Mouse (Mus musculus) stomach, embryonic 14.5 days (tissue): ENCODE results near the gene Pomp. TPM values are rescaled to one million over a fixed set of nuclear protein-coding genes. Genes with fewer than 3 reads are reported as not detected.
"Not testable (repeated sequence)": the region's sequence is repeated elsewhere in the genome, so short reads cannot be mapped to it uniquely, and the experiment has no call there.

Experiments used
- ATAC-seq: fragments of 200-750 bp; cut with Nextera tagmentation; 2 replicates; pipeline ENCODE4 v1.8.0; 2017; ENCODE audit warnings: low read depth, moderate TSS enrichment; ENCODE audit not compliant: insufficient number of reproducible peaks, insufficient read depth, low FRiP score
- H3K27ac ChIP-seq: fragments of 300-500 bp; sonication (generic); 2 replicates; pipeline ENCODE4 v1.5.1; 2014; ENCODE audit warnings: mild to moderate bottlenecking, low read length, moderate library complexity, mixed read lengths
- H3K27me3 ChIP-seq: fragments of 300-500 bp; sonication (generic); 2 replicates; pipeline ENCODE4 v1.6.1; 2014; ENCODE audit warnings: low read length, control low read depth, mixed read lengths; ENCODE audit not compliant: control insufficient read depth, insufficient read depth
- H3K36me3 ChIP-seq: fragments of 300-500 bp; sonication (generic); 2 replicates; pipeline ENCODE4 v1.6.1; 2014; ENCODE audit warnings: mild to moderate bottlenecking, control low read depth, low read length, moderate library complexity, mixed read lengths; ENCODE audit not compliant: control insufficient read depth, insufficient read depth
- H3K4me1 ChIP-seq: fragments of 300-500 bp; sonication (generic); 2 replicates; pipeline ENCODE4 v1.6.1; 2014; ENCODE audit warnings: low read length, control low read depth, mixed read lengths; ENCODE audit not compliant: control insufficient read depth, insufficient read depth
- H3K4me2 ChIP-seq: fragments of 300-500 bp; sonication (generic); replicated peaks from 2 replicates; pipeline ENCODE4 v1.6.1; 2014; ENCODE audit warnings: low read depth, low read length, control low read depth
- H3K4me3 ChIP-seq: fragments of 300-500 bp; sonication (generic); 2 replicates; pipeline ENCODE4 v1.5.1; 2014; ENCODE audit warnings: low read depth, low read length, control low read depth
- H3K9ac ChIP-seq: fragments of 300-500 bp; sonication (generic); replicated peaks from 2 replicates; pipeline ENCODE4 v1.6.1; 2014; ENCODE audit warnings: low read depth, mild to moderate bottlenecking, control low read depth, low read length, moderate library complexity, mixed read lengths
- H3K9me3 ChIP-seq: fragments of 300-500 bp; sonication (generic); 2 replicates; pipeline ENCODE4 v1.6.1; 2016; ENCODE audit warnings: low read depth, low read length, control low read depth; ENCODE audit not compliant: control insufficient read depth
- WGBS: fragments of 180-500 bp; shearing (Covaris S2); extraction: QIAGEN DNeasy Blood & Tissue Kit; methylation state at CpG from one replicate; pipeline ENCODE4 v1.1.7; 2014; 5-methylcytosine and 5-hydroxymethylcytosine counted together
- polyA plus RNA-seq: library from polyadenylated mRNA; unstranded; fragments of >200 nt; fragmentation: Nextera tagmentation; extraction: Ambion mirVana; gene quantifications from 2 replicates; pipeline ENCODE4 v1.2.1, GENCODE M21; 2014

The Pomp gene
- polyA plus RNA-seq, 1 experiment from 2014 or later, result 445 TPM

DNA sequence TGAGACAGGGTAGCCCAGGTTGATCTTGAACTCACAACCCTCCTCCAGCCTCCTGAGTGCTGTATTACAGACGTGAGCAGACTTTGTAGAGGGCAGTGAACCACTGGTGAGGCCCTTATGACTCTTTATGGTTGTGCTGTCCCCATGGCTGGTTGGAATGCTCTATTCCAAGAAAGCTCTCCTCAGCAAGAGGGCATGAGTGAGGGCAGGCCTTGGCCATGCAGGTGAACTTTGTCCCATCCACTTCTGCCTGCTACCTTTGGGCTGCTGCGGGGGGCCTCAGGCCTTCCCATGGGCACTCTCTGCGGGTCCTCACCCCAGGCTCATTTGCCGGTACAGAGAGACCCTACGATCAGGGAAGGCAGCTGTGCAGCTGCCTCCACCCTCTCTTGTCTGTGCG, 32.5 kb downstream of the Pomp start:
- ATAC-seq, result no peak
- Histone ChIP-seq H3K27me3 (no peaks in the 10 kb centered on the region), H3K4me2 (no peak overlapping the region), H3K4me3 (no peak overlapping the region), H3K4me1 (peaks cover 6% of the 10 kb centered on the region; the same call in 1 of the 2 replicates), H3K9ac (no peak overlapping the region), H3K27ac (no peak overlapping the region), H3K9me3 (no peaks in the 10 kb centered on the region), H3K36me3 (no peaks in the 10 kb centered on the region)
- WGBS, result 38% methylated on average over 6 of the region's 6 CpGs

DNA sequence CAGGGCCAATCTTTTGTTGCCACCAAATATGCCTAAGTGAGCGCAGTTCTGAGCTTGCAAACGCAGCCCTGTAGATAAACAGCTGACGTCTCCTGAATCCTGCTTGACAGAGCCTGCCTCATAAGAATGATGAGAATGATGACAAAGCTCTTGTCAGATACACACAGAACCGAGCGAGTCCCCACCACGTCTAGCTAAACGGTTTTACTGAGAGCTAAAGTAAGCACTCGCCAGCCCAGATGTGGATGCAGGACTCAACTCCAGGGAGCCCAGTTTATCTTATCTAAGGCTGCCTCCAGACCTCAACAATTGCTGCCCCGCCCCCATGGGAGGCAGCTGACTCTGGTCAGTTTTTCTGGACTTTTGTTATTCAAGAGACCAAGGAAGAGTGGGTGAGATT, 32.9 kb downstream of the Pomp start:
- ATAC-seq, result no peak
- Histone ChIP-seq H3K36me3 (no peaks in the 10 kb centered on the region), H3K9me3 (no peaks in the 10 kb centered on the region), H3K4me2 (no peak overlapping the region), H3K4me3 (no peak overlapping the region), H3K27me3 (no peaks in the 10 kb centered on the region), H3K9ac (no peak overlapping the region), H3K27ac (no peak overlapping the region), H3K4me1 (peaks cover 6% of the 10 kb centered on the region; the same call in 1 of the 2 replicates)
- WGBS, result 10% methylated on average over 9 of the region's 9 CpGs

DNA sequence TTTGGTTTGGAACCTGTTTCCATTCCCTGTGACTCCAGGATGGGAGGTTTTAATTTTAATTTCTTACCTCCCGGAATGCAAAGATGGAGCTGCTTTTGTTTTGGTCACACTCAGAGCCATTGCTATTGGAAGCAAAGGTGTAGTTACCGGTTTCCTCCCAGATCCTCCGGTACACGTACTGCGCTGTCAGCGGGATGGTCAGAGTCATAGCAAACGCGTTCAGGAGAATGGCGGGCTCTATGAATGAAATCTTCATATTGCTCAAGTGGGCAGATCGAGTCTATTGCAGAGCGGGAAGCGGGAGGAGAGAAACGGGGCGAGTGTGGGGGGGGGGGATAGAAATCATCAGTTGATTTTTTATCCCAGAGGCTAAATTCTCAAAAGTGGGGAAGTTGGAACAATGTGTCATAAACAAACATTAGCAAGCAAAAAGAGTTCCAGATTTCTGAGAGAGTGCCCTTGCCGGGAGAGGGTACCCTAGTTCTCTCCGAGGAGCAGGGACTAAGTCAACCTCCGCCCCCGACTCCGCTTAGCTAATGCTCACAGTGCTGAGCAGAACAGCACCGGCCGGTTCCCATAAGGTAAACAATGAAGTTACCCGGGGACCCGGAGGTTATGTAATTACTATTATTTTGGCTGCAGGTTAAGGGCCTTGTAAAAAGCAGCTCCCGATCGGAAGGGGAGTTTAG, 33.6 kb downstream of the Pomp start:
- Histone ChIP-seq H3K4me3 (peak overlapping the region; percentile 54), H3K4me1 (peaks cover 6% of the 10 kb centered on the region; the same call in 1 of the 2 replicates), H3K4me2 (peak overlapping the region; percentile 88), H3K27ac (no peak overlapping the region), H3K9ac (no peak overlapping the region; the same call in 1 of the 2 replicates), H3K36me3 (no peaks in the 10 kb centered on the region), H3K27me3 (no peaks in the 10 kb centered on the region), H3K9me3 (no peaks in the 10 kb centered on the region)
- no peak for ATAC-seq
- WGBS, result 2% methylated on average over 25 of the region's 25 CpGs

DNA sequence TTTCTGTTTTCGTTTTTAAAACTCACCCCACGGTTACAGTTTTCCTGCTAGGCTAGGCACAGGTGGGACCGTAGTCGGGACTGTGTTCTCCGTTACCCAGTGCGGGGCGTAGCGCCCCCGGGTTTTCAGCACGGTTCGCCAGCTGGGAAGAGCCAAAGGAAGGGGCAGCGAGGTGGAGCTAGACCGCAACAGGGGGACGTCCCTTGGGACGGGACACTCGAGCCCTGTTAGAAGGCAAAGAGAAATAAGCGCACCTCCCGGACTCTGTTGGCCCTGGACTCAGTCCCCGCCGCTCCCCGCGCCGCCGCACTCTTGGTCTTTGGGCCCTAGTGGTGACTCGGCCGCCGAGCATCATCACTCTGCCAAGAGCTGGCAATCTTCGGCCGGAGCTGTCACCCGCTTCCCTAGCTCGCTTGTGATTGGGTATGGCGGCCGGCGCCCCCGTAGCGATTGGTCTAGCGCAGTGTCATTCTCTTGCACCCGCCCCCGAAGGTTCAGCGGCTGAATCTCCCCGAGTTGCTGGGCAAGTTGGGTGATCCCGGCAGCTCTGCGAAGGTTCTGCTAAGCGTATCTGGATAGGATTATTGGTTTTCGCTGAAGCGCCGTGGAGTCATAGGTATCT, 34.3 kb downstream of the Pomp start, which contains the start of gene Slc46a3:
TSS of gene Slc46a3 (minus strand) at position 361 of the 622 bp plus-strand sequence.
- peak within 1 kb of the TSS; percentile 54 for H3K4me3 ChIP-seq
- no peaks in the 10 kb centered on the region for H3K27me3 ChIP-seq
- H3K9me3 ChIP-seq, result no peaks in the 10 kb centered on the region
- H3K27ac ChIP-seq, result no peak within 1 kb of the TSS
- ATAC-seq, result peak; percentile 98
- H3K36me3 ChIP-seq, result no peaks in the 10 kb centered on the region
- H3K4me2 ChIP-seq, result peak within 1 kb of the TSS; percentile 88
- under 1% methylated on average over 47 of the region's 47 CpGs for WGBS
- peaks cover 6% of the 10 kb centered on the region; the same call in 1 of the 2 replicates for H3K4me1 ChIP-seq
- H3K9ac ChIP-seq, result no peak within 1 kb of the TSS; the same call in 1 of the 2 replicates

DNA sequence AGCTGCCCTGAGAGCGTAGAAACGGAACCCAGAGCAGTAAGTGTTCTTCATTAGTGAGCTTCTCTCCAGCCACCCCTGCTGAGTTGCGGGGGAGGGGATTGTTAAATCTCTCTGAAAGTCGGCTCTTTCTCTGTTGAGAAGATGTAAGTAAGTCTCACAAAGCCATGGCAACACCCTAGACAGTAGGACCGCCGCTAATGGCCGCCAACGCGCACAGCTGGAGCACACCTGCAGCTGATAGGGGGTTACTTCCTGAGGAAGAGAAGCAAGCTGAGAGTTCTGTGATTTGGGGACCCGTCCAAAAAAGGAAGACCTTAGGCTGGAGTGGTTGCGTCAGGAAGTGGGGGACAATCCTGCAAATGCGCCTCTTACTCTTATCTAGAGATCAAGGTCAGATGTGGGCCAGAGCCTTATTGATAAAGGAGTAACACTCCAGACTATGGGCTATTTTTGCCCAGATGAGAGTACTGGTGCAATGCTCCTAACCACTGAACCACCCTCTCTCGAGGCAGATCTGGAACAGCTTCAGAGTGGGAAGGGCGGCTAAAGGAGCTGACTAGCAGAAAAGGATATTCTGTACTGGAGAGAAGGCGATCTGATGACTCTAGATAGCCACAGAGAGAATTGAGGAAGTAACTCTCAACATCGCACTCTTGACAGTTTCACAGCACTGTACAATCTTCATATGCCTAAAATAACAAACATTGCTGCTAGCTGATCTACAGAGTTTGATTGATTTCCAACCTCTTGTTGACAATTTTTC, 35.4 kb downstream of the Pomp start:
- Histone ChIP-seq H3K27me3 (no peaks in the 10 kb centered on the region), H3K4me1 (peaks cover 6% of the 10 kb centered on the region; the same call in 1 of the 2 replicates), H3K4me3 (peak overlapping the region; percentile 54; the same call in 1 of the 2 replicates), H3K36me3 (no peaks in the 10 kb centered on the region), H3K9ac (no peak overlapping the region), H3K4me2 (peak overlapping the region; percentile 88), H3K27ac (no peak overlapping the region), H3K9me3 (no peaks in the 10 kb centered on the region)
- no peak for ATAC-seq
- 25% methylated on average over 16 of the region's 16 CpGs for whole genome bisulfite sequencing

DNA sequence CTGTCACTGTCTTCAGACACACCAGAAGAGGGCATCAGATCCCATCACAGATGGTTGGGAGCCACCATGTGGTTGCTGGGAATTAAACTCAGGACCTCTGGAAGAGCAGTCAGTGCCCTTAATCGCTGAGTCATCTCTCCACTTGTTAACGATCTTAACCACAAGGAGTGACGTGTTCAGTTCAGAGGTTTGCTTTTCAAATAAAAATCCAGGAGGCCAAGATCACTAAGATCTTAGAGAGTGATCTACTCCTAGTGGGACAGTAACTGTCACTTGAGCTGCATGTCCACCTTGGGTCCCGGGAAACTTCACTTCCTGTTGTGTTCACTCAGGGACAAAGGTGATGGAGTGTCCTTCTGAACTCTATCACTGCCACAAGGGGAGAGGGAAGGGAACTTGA, 36.2 kb downstream of the Pomp start:
- ATAC-seq, H3K9me3 ChIP-seq, H3K4me2 ChIP-seq, H3K4me3 ChIP-seq, H3K36me3 ChIP-seq, H3K27me3 ChIP-seq, H3K4me1 ChIP-seq, H3K27ac ChIP-seq, H3K9ac ChIP-seq: not testable (repeated sequence)
- WGBS, result 74% methylated on average over 4 of the region's 4 CpGs

DNA sequence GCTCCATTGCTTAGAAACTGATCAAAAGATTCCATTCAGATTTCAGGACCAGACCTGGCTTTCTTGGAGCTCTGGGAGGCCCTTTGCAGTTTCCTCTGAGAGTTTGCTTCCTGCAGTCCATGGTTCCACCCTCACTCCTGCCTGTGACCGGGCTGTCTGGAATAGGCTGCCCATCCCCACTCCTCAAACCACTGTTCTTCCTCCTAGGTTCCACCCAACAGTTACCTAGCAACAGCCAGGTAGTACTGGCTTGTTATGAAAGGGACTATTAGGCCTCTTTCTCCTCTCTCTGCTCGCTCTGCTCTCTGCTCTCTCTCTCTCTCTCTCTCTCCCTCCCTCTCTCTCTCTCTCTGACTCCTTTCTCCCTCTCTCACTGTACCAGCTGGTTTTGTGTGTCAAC, 38.0 kb downstream of the Pomp start:
- Histone ChIP-seq H3K27me3 (no peaks in the 10 kb centered on the region), H3K4me3 (no peak overlapping the region), H3K9me3 (no peaks in the 10 kb centered on the region), H3K4me1 (peaks cover 1% of the 10 kb centered on the region; the same call in 1 of the 2 replicates), H3K27ac (no peak overlapping the region), H3K4me2 (no peak overlapping the region), H3K36me3 (no peaks in the 10 kb centered on the region), H3K9ac (no peak overlapping the region)
- 72% methylated on average over 2 of the region's 2 CpGs for WGBS
- ATAC-seq, result no peak

DNA sequence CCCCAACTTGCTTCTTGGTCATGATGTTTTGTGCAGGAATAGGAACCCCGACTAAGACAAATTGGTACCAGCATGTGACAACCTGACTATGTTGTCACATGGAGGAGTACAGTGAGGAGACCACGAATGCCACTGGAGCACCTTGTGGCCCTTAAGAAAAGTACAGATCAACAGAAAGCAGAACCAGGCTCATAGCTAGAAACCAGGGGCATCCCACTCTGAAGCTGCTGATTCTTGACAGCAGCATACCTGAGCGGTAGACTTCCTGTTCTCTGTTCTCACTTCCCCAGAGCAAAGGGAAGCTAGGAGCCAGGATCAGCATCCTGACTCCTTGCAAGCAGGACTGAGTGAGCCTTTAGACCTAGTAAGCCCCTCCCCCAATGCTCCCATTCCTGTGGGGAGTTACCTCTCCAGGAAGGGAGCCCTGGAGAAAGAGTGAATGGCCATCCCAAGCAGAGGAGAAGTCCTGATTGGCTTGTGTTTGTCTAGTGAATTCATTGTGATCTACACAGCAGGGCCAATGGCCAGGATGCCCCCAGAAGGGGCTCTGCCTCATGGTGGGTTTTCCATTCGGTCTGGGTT, 38.8 kb downstream of the Pomp start:
- ATAC-seq, result no peak
- Histone ChIP-seq H3K4me2 (no peak overlapping the region), H3K27me3 (no peaks in the 10 kb centered on the region), H3K9ac (no peak overlapping the region), H3K27ac (no peak overlapping the region), H3K36me3 (no peaks in the 10 kb centered on the region), H3K4me1 (no peaks in the 10 kb centered on the region), H3K4me3 (no peak overlapping the region), H3K9me3 (no peaks in the 10 kb centered on the region)
- 64% methylated on average over 4 of the region's 4 CpGs for WGBS
